Mouse (Mus musculus) liver, postnatal 0 days (tissue): ENCODE data around the gene Phpt1.

ENCODE experiments used
- CTCF ChIP-seq: sonication (generic); IDR thresholded peaks from 2 replicates; pipeline ENCODE4 v1.5.1; 2016; ENCODE audit warnings: antibody characterized with exemption, low read depth
- EP300 ChIP-seq: IDR thresholded peaks from 2 replicates; pipeline ENCODE4 v1.6.1; 2016; ENCODE audit warnings: antibody characterized with exemption, low read depth, mild to moderate bottlenecking

GRCm38 (mm10) chr2:25557964-25558360, 17.1 kb downstream of the Phpt1 start:
- no peak for TF ChIP-seq EP300
- no peak for TF ChIP-seq CTCF
